Mouse (Mus musculus) lung, adult 2 months (tissue): Measurements from ENCODE around the gene Adtrp. TPM values are rescaled to one million over a fixed set of nuclear protein-coding genes. Genes with fewer than 3 reads are reported as not detected.

Experiments used
- DNase-seq: peaks from one replicate; pipeline ENCODE4 v3.0.0; 2022
- H3K4me1 ChIP-seq: fragments of 200-500 bp; 2 replicates; pipeline ENCODE4 v1.6.1; 2011; ENCODE audit warnings: low read length; ENCODE audit not compliant: control insufficient read depth, insufficient read depth
- H3K4me3 ChIP-seq: fragments of 200-500 bp; replicated peaks from 2 replicates; pipeline ENCODE3; 2011; ENCODE audit warnings: low read depth, mild to moderate bottlenecking, control low read depth, low read length; ENCODE audit errors: extremely low read depth
- CTCF ChIP-seq: fragments of 200-500 bp; IDR thresholded peaks from 2 replicates; pipeline ENCODE4 v1.5.1; 2011; ENCODE audit warnings: mild to moderate bottlenecking, low read length, control low read depth; ENCODE audit not compliant: insufficient read depth
- POLR2A ChIP-seq: fragments of 200-500 bp; IDR thresholded peaks from 2 replicates; pipeline ENCODE4 v1.6.1; 2011; ENCODE audit warnings: low read depth, mild to moderate bottlenecking, control low read depth, low read length, borderline replicate concordance; ENCODE audit errors: extremely low read depth
- WGBS: fragments of 180-500 bp; shearing (Covaris S2); methylation state at CpG from one replicate; pipeline ENCODE4 v1.1.7; 2018; 5-methylcytosine and 5-hydroxymethylcytosine counted together
- polyA plus RNA-seq: library from polyadenylated mRNA; depleted of rRNA; stranded (reverse); fragments of >200 nt; gene quantifications from 2 replicates; pipeline ENCODE4 v1.2.3, GENCODE M21; 2012

The Adtrp gene
- polyA plus RNA-seq, 1 experiment = 4.3 TPM

DNA sequence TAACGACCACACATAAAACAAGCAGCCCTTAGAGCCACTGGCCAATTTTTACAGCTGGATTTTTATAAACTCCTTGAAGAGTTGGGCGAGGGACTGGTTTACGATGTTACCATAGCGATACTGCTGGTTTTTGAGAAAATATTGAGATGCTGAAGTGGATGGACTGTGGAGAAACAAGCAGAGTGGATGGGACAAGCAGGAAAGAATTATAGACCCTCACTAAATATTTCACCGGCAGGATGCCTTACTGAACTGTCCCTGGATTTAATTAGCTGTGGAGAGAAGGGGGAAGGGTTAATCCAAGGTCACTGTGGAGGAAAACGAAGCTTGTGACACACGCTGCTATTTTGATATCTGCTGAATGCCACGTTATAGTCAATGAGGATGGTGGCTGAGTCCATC lies 24.7 kb upstream of the Adtrp start:
- H3K4me3 ChIP-seq = no peak overlapping the region
- DNase-seq = no peak
- TF ChIP-seq POLR2A (no peak), CTCF (no peak)
- WGBS = 35% methylated on average over 8 of the region's 8 CpGs
- peaks cover 6% of the 10 kb centered on the region; the same call in 1 of the 2 replicates for H3K4me1 ChIP-seq

DNA sequence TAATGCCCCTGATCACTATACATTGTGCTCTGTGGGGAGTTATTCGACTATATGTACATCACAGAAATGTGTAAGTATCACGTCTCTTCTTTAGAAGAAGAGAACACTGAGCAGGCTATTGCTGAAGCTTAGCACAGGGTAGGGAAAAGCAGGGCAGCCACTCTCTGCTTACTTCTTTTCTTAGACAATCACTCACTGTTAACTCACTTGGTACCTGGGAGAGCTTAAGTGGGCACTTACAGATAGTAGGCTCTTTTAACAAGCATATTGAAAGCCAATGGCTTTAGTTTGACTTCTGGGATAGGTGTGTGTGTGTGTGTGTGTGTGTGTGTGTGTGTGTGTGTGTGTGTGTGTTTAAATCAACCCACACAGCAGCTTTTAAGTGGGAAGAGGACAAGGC lies 20.0 kb upstream of the Adtrp start:
- 69% methylated on average over 2 of the region's 2 CpGs for WGBS
- H3K4me3 ChIP-seq = no peak overlapping the region
- no peak for TF ChIP-seq CTCF
- no peak for TF ChIP-seq POLR2A
- no peak for DNase-seq
- peaks cover 11% of the 10 kb centered on the region; the same call in 1 of the 2 replicates for H3K4me1 ChIP-seq

DNA sequence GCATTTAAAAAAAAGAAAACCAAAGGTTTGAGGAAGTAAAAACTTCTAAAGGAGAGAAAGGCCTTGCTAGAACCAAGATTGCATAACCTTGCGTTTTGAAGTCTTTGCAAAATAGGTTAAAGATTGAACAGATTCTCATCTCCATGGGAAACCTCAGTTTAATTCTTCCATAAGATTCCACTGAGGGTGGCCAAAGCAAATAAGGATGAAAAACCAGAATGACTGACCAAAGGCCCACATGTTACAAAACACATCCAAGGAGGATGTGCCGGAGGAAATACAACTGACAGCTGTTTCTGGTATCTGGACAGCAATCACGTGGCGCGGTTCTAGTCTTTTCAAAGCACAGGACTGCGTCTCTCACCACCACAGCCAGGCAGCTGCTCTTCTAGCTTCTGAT lies 18.1 kb upstream of the Adtrp start:
- peak; percentile 15 for DNase-seq
- H3K4me3 ChIP-seq = no peak overlapping the region
- peaks cover 5% of the 10 kb centered on the region; the same call in 1 of the 2 replicates for H3K4me1 ChIP-seq
- no peak for TF ChIP-seq POLR2A
- 38% methylated on average over 6 of the region's 6 CpGs for WGBS

DNA sequence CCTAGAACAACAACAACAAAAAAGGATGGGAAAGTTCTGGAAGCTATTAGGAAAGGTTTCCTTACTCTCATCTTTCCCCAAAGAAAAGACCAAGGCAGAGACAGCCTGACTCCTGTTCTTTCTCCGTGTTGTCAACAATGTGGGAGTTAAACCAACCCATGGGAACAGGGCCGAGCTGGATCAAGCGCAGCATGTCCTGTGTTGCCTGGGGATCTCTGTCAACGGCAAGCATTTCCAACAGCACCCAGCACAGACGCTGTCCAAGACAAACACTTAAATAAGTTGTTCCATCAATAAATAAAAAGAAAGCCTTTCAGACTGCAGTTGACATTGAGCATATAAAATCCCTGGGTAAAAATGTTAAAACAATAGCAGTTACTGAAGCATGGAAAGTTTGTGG lies 17.6 kb upstream of the Adtrp start:
- no peak overlapping the region for H3K4me3 ChIP-seq
- TF ChIP-seq POLR2A = no peak
- TF ChIP-seq CTCF = no peak
- no peak for DNase-seq
- H3K4me1 ChIP-seq = peaks cover 5% of the 10 kb centered on the region; the same call in 1 of the 2 replicates
- WGBS = 55% methylated on average over 5 of the region's 5 CpGs

DNA sequence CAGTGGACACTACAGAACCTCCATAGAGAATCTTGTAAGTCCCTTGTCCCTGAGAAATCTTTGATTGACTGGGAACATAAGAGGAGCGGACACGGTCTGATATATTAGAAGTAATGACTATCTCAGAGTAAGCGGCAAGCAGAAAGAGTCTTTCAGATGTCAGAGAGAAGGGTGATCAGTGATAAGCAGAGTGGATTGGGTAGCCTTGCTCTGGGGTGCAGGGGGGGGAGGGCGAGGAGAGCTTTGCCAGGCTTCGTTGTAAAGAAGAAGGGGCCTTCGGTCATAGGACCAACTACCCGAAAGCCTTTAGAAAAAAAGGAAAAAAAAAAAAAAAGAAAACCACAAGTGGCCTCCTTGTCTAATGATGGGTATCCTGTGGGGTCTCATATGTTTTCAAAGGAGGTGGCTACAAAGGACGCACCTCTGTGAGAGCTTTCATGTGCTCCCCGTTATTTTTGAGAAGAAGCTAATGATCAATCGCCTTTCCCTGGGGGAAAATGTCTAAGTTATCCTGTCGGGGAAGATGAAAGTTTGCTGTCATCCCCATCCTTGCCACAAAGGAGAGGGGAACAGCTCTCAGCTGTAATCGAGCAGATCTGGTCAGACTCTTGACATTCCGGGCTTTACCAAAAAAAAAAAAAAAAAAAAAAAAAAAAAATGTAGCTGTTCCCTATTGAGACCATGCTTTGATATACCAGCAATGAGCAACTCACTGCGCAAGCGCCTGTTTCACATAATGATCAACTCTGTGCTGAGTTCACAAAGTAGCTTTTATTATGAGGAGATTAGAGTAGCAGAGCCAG lies 13.3 kb upstream of the Adtrp start:
- no peak for TF ChIP-seq POLR2A
- TF ChIP-seq CTCF = no peak
- DNase-seq = no peak
- WGBS = 91% methylated on average over 15 of the region's 15 CpGs
- Histone ChIP-seq H3K4me3 (no peak overlapping the region), H3K4me1 (peaks cover 8% of the 10 kb centered on the region)

DNA sequence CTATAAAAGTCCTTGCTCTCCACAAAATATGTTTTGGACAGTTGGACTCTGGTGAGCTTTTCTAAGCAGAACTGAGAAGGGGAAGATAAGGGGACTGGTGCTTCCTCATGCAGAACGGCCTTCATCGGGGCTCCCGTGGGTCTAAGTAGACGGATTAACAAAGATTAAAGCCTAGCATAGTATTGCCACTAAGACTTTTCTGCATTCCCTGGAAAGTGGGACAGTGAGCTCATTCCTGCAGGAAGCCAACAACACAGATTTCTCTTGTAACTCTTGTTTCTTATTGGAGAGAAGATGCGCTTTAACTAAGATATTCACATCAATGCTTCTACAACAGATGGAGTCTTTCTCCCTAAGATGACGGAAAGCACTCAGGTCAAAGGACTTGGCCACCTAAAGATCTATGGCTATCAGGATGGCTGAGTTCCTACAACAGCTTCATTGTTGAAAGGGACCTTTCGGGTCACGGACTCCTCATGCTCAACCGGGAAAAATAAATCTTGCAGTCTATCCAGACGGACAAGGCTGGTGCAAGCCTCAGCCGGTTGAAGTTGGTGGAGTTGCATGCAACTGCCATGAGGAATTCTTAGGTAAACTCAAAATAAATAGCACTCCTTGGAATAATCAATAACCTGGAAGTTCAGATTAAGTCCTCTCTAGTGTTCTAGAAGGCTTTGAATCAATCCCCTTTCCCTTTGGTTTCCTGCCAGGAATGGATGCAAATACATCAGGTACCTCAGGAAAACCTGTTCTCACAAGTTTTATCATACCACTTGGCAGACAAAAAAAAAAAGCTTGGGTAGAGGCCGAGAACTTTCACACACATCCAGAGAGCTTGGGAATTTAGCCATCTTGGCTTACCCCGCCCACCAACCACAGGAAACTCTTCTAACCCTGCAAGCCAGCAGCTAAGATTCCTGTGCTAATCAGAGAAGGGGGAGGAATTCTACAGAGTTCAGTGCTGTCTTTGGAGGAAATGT lies 8.0 kb upstream of the Adtrp start:
- Histone ChIP-seq H3K4me3 (no peak overlapping the region), H3K4me1 (peaks cover 3% of the 10 kb centered on the region; the same call in 1 of the 2 replicates)
- TF ChIP-seq POLR2A (no peak), CTCF (no peak)
- no peak for DNase-seq
- 68% methylated on average over 13 of the region's 13 CpGs for WGBS

DNA sequence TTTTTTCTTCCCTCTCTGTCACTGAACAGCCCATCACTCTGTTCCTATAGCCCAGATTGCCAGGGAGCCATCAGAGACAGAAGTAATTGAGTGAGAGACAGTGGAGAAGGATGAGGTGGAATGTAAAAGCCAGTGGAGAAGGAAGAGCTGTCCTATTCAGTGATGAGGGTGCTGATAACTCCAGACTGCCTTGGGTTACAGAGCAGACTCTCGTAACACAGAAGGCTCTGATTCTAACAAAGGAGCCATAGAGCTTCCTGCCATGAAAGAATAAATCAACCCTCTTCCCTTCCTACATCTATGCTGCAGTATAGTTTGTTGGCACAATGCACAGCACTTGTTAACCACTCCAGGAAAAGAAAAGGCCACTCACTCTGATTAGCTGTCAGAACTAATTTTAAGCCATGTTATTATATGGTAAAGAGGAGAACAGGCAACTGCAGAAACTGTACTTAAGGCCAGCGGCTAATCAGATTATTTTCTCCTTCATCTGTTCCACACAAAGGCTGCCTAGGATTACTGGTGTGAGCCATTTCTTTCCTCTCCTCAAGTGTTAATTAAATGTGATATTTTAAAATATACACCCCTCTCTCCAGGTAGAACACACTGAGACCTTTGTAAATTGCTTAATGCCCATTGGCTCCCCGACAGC lies 3.4 kb upstream of the Adtrp start:
- 81% methylated on average over 3 of the region's 3 CpGs for WGBS
- no peak for DNase-seq
- no peak overlapping the region for H3K4me3 ChIP-seq
- TF ChIP-seq POLR2A (no peak), CTCF (no peak)
- H3K4me1 ChIP-seq = no peaks in the 10 kb centered on the region

DNA sequence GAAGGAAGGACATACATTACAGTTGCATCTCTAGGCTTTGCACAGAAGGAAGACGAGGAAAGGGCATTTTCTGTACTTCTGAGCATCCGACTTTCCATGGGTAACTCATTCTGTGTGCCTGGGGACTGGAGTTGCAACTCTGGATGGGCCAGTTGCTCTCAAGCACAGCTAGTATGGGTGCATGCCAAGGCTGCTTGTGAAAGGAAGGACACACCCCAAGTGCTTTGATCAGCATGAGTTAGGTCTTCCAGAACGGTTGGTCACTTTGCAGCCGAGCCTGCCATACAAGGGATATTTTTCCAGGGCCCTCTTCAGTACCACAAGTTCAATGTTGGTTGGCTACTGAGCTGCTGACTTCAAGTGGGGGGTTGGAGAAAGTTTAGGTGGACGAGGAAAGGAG lies 968 bp downstream of the Adtrp start:
- 42% methylated on average over 5 of the region's 5 CpGs for WGBS
- no peaks in the 10 kb centered on the region for H3K4me1 ChIP-seq
- TF ChIP-seq POLR2A = no peak
- TF ChIP-seq CTCF = no peak
- peak; percentile 42 for DNase-seq
- H3K4me3 ChIP-seq = no peak overlapping the region

DNA sequence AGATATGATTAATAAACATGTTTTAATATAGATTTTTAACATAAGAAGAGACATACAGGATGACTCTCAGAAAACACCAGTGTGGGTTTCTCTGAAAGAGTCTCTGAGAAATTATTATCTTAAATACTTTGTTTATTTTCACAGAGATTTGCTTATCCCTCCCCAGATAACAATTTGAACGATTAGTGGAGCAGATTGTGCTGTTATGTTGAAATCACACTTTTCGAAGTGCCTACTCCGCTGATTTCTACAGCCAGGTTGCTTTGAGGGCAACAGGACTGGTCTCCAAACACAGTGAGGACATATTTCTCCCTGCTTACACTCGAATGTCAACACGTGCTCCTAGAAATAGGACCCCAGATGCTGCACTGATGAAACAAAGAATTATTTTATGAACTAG lies 2.5 kb downstream of the Adtrp start:
- DNase-seq = no peak
- TF ChIP-seq POLR2A = no peak
- TF ChIP-seq CTCF = no peak
- no peak overlapping the region for H3K4me3 ChIP-seq
- no peaks in the 10 kb centered on the region for H3K4me1 ChIP-seq
- 51% methylated on average over 5 of the region's 5 CpGs for WGBS
